Mouse (Mus musculus) liver, embryonic 14.5 days (tissue): ENCODE measurements around the gene Ltbp2.

Source experiments
- CTCF ChIP-seq: IDR thresholded peaks from 2 replicates; pipeline ENCODE4 v1.5.1; 2016; ENCODE audit warnings: antibody characterized with exemption, low read depth, control low read depth
- EP300 ChIP-seq: IDR thresholded peaks from 2 replicates; pipeline ENCODE4 v1.6.1; 2016; ENCODE audit warnings: antibody characterized with exemption, low read depth

- TF ChIP-seq CTCF: no peak
- TF ChIP-seq EP300: no peak
Measured at GRCm38 (mm10) chr12:84917799-84918198, 41.5 kb upstream of the Ltbp2 start.
